Mouse (Mus musculus) bone marrow macrophage, adult 2 months (primary cell): ENCODE results near the gene Rnf185.

ENCODE experiments used
- CTCF ChIP-seq: IDR thresholded peaks from 2 replicates; pipeline ENCODE4 v1.5.1; 2012; ENCODE audit warnings: low read depth, mild to moderate bottlenecking, low read length, moderate library complexity
- POLR2A ChIP-seq: IDR thresholded peaks from 2 replicates; pipeline ENCODE4 v1.6.1; 2012; ENCODE audit warnings: mild to moderate bottlenecking, low read depth, low read length, borderline replicate concordance

GRCm38 (mm10) chr11:3494857-3495256, 42.7 kb upstream of the Rnf185 start:
- TF ChIP-seq CTCF (no peak), POLR2A (no peak)
